Mouse (Mus musculus): ENCODE measurements around the gene Emilin3. TPM values are rescaled to one million over a fixed set of nuclear protein-coding genes. Genes with fewer than 3 reads are reported as not detected.
A peak's percentile ranks its signal among the peaks of the same experiment; 100 is the strongest.

The Emilin3 gene
- polyA plus RNA-seq, 1 experiment from 2014 or later, result 14.8 TPM

DNA sequence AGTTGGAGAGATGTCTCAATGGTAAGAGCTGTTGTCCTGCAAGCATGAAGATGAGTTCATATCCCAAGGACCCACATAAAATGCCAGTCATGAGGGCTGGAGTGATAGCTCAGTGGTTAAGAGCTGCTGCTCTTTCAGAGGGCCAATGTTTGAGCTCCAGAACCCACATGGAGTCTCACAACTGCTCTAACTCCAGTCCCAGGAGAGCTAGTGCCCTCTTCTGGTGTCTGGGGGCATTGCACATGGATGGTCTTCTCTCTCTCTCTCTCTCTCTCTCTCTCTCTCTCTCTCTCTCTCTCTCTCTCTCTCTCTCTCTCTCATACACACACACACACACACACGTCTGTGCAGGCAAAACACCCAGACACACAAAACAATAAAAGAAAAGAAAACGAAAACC lies 27.3 kb downstream of the Emilin3 start:
- H3K27me3 ChIP-seq, result no peaks in the 10 kb centered on the region
- H3K4me2 ChIP-seq, result no peak overlapping the region
- H3K4me3 ChIP-seq (replicated peaks), result no peak overlapping the region
- H3K9ac ChIP-seq, result no peak overlapping the region
- no peak for ATAC-seq (replicated peaks; ENCODE audit: low FRiP score)
- no peaks in the 10 kb centered on the region for H3K9me3 ChIP-seq (replicated peaks)
- no peaks in the 10 kb centered on the region for H3K36me3 ChIP-seq
- peaks cover 17% of the 10 kb centered on the region for H3K4me1 ChIP-seq
- 44% methylated on average over 2 of the region's 2 CpGs for WGBS
- no peak overlapping the region for H3K27ac ChIP-seq

DNA sequence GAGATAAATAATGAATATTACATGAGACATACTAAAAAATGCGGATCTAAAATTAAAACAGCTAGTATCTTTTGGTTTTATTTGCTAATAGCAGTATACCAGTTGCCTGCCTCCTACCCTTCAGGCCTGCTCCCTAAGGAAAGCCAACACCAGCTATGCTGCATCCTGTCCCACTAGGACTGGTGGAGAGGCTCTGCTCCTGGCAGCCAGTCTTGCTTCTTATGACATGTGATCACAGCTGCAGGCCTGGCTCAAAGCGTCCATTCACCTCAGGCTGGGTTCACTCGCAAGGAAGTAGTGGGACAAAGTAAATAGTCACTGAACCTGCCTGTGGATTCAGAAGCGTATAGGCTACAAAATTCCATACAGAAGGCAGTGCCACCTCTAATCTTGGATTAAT lies 28.2 kb downstream of the Emilin3 start:
- Histone ChIP-seq H3K4me3 (replicated peaks) (no peak overlapping the region), H3K4me2 (no peak overlapping the region), H3K36me3 (no peaks in the 10 kb centered on the region), H3K27me3 (no peaks in the 10 kb centered on the region), H3K9me3 (replicated peaks) (no peaks in the 10 kb centered on the region), H3K4me1 (peaks cover 17% of the 10 kb centered on the region), H3K9ac (no peak overlapping the region), H3K27ac (no peak overlapping the region)
- ATAC-seq (replicated peaks; ENCODE audit: low FRiP score), result no peak
- WGBS, result 80% methylated on average over 4 of the region's 4 CpGs

DNA sequence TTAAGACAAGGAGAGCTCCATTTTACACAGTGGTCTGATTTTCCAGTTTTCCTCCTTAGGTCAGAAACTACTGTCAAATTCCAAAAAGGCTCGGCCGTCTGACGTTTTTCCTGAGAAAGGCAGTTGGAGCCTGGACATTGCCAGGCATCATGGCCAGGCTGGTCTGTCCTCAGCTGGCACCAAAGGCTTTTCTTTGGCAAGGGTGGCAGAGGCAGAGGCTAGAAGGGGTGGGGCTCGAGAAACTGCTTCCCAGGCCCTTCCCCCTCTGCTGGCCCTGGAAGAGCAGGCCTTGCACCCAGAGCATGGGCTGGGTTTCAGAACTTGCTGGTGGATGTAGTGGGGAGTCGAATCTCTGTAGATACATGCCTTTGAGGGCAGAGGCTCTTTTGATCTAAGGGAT lies 29.7 kb downstream of the Emilin3 start:
- ATAC-seq (replicated peaks; ENCODE audit: low FRiP score), result no peak
- WGBS, result 81% methylated on average over 5 of the region's 5 CpGs

DNA sequence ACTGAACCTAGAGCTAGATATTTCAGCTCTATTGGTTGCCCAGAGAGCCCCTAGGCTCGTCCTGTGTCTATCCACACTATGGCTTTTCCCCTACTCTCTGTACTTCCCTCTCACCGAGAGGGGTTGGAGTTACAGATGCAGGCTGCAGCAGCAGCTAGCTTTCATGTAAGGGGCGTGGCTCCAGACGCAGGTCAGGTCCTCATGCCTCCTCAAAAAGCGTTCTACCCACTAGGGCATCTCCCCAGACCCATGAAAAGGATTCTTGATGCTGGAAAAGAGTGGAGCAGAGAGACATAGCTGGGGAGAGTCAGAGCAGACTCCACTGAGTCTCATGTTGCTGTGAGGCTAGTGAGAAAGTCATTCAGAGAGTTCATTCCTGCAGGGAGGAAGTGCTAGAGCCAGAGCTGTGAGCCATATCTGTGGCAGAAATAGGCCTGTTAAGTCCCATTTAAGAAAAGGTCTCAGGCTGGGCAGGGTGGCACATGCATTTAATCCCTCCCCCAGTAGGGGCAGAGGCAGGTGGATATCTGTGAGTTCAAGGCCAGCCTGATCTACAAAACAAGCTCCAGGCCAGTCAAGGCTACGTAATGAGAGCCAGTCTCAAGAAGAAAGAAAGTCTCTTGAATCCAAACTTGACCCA lies 30.5 kb downstream of the Emilin3 start:
- Histone ChIP-seq H3K9ac (no peak overlapping the region), H3K36me3 (no peaks in the 10 kb centered on the region), H3K27me3 (no peaks in the 10 kb centered on the region), H3K4me1 (0 out of 2 replicates have a peak, but pooled peaks cover 2% of the 10 kb centered on the region), H3K27ac (no peak overlapping the region), H3K4me2 (no peak overlapping the region), H3K4me3 (replicated peaks) (no peak overlapping the region), H3K9me3 (replicated peaks) (no peaks in the 10 kb centered on the region)
- WGBS, result 56% methylated on average over 6 of the region's 6 CpGs
- ATAC-seq (replicated peaks; ENCODE audit: low FRiP score), result no peak

More for the DNA sequence above, 29.7 kb downstream of the Emilin3 start:
- Histone ChIP-seq H3K4me2 (no peak overlapping the region), H3K9me3 (replicated peaks) (no peaks in the 10 kb centered on the region), H3K27me3 (no peaks in the 10 kb centered on the region), H3K9ac (no peak overlapping the region), H3K27ac (no peak overlapping the region), H3K4me3 (replicated peaks) (no peak overlapping the region), H3K36me3 (no peaks in the 10 kb centered on the region), H3K4me1 (peaks cover 6% of the 10 kb centered on the region; the same call in 1 of the 2 replicates)

GRCm38 (mm10) chr2:160880453-160881195 lies 31.5 kb downstream of the Emilin3 start, which contains the start of gene Lpin3:
Gene Lpin3 (plus strand): TSS chr2:160880670.
- 0 out of 2 replicates have a peak, but pooled peaks cover 2% of the 10 kb centered on the region for H3K4me1 ChIP-seq
- H3K36me3 ChIP-seq, result no peaks in the 10 kb centered on the region
- ATAC-seq (replicated peaks; ENCODE audit: low FRiP score), result no peak
- H3K4me3 ChIP-seq (replicated peaks), result no peak within 1 kb of the TSS
- H3K27me3 ChIP-seq, result no peaks in the 10 kb centered on the region
- 58% methylated on average over 13 of the region's 13 CpGs for WGBS
- H3K9me3 ChIP-seq (replicated peaks), result no peaks in the 10 kb centered on the region
- H3K4me2 ChIP-seq, result no peak within 1 kb of the TSS
- no peak within 1 kb of the TSS for H3K9ac ChIP-seq
- no peak within 1 kb of the TSS for H3K27ac ChIP-seq

GRCm38 (mm10) chr2:160876115-160876514 lies 36.0 kb downstream of the Emilin3 start:
- Histone ChIP-seq H3K9ac (no peak overlapping the region), H3K36me3 (no peaks in the 10 kb centered on the region)
- ATAC-seq (replicated peaks; ENCODE audit: low FRiP score), result no peak

GRCm38 (mm10) chr2:160874231-160874877 lies 37.8 kb downstream of the Emilin3 start:
- H3K27me3 ChIP-seq, result no peaks in the 10 kb centered on the region
- 70% methylated on average over 5 of the region's 5 CpGs for WGBS
- H3K4me3 ChIP-seq (replicated peaks), result no peak overlapping the region
- no peaks in the 10 kb centered on the region for H3K9me3 ChIP-seq (replicated peaks)
- no peaks in the 10 kb centered on the region for H3K36me3 ChIP-seq
- no peak for ATAC-seq (replicated peaks; ENCODE audit: low FRiP score)
- H3K4me2 ChIP-seq, result no peak overlapping the region
- peaks cover 17% of the 10 kb centered on the region for H3K4me1 ChIP-seq
- no peak overlapping the region for H3K9ac ChIP-seq
- H3K27ac ChIP-seq, result no peak overlapping the region

More at GRCm38 (mm10) chr2:160876115-160876514, 36.0 kb downstream of the Emilin3 start:
- H3K27ac ChIP-seq, result no peak overlapping the region
- no peaks in the 10 kb centered on the region for H3K9me3 ChIP-seq (replicated peaks)
- H3K4me1 ChIP-seq, result peaks cover 18% of the 10 kb centered on the region
- no peak overlapping the region for H3K4me2 ChIP-seq
- H3K27me3 ChIP-seq, result no peaks in the 10 kb centered on the region
- 86% methylated on average over 4 of the region's 4 CpGs for WGBS
- H3K4me3 ChIP-seq (replicated peaks), result no peak overlapping the region

DNA sequence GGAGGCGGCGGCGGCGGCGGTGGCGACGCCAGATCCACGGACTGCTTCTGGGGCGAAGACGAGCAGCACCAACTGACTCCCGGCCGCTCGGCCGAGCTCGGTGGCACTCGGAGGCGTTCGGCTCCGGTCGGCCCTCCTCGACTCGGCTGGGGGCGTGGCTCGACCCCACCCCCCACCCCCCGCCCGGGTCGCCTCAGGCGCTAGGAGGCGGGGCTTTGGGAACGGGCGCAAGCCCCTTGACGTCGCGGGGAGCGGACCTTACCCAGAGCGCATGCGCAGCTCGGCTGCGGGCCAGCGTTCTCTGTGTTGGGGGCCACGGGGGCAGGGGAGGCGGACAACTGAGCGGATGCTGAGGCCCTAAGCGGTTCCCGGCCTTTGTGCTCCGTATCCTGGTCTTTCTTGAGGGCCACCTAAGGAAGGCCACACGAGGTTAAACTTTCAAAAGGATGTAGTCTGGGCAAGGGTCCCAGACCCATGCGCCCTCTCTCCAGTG lies 39.2 kb downstream of the Emilin3 start, which contains the start of gene Zhx3:
TSS of gene Zhx3 (minus strand) at position 109 of the 493 bp plus-strand sequence.
- H3K27ac ChIP-seq, result peak within 1 kb of the TSS; percentile 98
- no peaks in the 10 kb centered on the region for H3K36me3 ChIP-seq
- peak within 1 kb of the TSS; percentile 83 for H3K4me2 ChIP-seq
- WGBS, result under 1% methylated on average over 37 of the region's 48 CpGs
- H3K4me3 ChIP-seq (replicated peaks), result peak within 1 kb of the TSS; percentile 95
- no peaks in the 10 kb centered on the region for H3K9me3 ChIP-seq (replicated peaks)
- ATAC-seq (replicated peaks; ENCODE audit: low FRiP score), result peak; percentile 97
- peaks cover 20% of the 10 kb centered on the region for H3K4me1 ChIP-seq
- peak within 1 kb of the TSS; percentile 98 for H3K9ac ChIP-seq
- H3K27me3 ChIP-seq, result no peaks in the 10 kb centered on the region

DNA sequence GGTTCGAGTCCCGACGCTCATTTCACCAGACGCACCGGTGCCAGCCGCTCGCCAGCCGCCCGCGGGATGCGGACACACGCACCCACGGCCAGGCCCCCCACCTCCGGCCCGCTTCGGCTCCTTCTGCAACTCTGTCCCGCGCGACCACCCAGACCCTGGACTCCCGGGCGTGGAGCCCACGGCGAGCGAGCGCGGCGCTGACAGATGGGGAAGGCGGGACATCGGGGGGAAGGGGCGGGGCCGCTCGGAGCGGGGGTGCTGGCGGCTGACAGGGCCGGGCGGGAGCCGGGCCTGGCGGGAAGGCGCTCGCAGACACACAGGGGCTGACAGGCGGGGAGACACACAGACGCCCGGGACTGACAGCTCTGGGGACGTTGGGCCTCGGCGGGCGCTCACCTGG lies 39.7 kb downstream of the Emilin3 start:
- H3K36me3 ChIP-seq, result no peaks in the 10 kb centered on the region
- H3K4me2 ChIP-seq, result peak overlapping the region; percentile 83
- no peaks in the 10 kb centered on the region for H3K27me3 ChIP-seq
- under 1% methylated on average over 40 of the region's 47 CpGs for WGBS
- no peaks in the 10 kb centered on the region for H3K9me3 ChIP-seq (replicated peaks)
- peaks cover 20% of the 10 kb centered on the region for H3K4me1 ChIP-seq
- H3K4me3 ChIP-seq (replicated peaks), result peak overlapping the region; percentile 95
- H3K9ac ChIP-seq, result peak overlapping the region; percentile 98
- ATAC-seq (replicated peaks; ENCODE audit: low FRiP score), result peak; percentile 88
- peak overlapping the region; percentile 98 for H3K27ac ChIP-seq

DNA sequence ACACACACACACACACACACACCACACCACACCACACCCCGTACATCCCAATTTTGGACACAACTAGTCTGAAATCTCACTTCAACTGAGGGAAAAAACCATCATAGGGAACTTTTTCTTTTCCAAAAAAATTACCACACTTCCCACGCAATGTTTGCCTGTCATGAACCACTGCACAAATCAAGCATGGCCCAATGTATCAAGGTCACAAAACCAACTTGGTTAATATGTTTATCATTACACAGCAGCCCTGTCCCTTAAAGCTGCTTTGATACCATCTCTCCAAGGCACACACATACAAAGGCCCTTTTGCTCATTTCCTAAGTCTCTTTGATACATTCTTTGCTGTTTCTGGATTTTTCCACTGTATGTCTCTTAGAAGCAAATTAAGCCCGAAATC lies 40.8 kb downstream of the Emilin3 start:
- Histone ChIP-seq H3K27me3 (no peaks in the 10 kb centered on the region), H3K4me3 (replicated peaks) (peak overlapping the region; percentile 25), H3K9ac (peak overlapping the region; percentile 17; the same call in 1 of the 2 replicates), H3K4me1 (peaks cover 20% of the 10 kb centered on the region), H3K27ac (peak overlapping the region; percentile 62; the same call in 1 of the 2 replicates), H3K36me3 (no peaks in the 10 kb centered on the region), H3K9me3 (replicated peaks) (no peaks in the 10 kb centered on the region), H3K4me2 (peak overlapping the region; percentile 43)
- ATAC-seq (replicated peaks; ENCODE audit: low FRiP score), result no peak
- WGBS, result 72% methylated on average over 3 of the region's 3 CpGs

DNA sequence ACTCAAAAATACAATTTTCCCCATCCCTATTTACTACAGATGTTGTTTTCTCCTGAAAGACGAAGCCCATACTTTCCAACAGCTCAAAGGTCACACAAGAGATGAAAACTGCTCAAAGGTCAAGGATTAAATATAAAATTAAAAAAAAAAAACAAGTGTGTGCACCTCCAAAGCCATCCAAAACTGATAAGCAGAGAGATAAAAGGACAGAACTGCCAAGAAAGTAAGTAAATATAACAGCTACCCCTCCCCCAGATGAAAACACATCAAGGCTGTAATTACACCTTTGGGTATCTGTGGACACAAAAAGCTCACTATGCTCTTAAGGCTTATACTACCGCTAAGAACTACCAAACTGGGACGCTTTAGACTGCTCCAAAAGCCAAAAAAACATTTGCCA lies 42.7 kb downstream of the Emilin3 start:
- Histone ChIP-seq H3K4me3 (replicated peaks) (no peak overlapping the region), H3K4me1 (peaks cover 20% of the 10 kb centered on the region), H3K27ac (no peak overlapping the region), H3K36me3 (no peaks in the 10 kb centered on the region), H3K27me3 (no peaks in the 10 kb centered on the region), H3K9ac (no peak overlapping the region), H3K9me3 (replicated peaks) (no peaks in the 10 kb centered on the region), H3K4me2 (no peak overlapping the region)
- no peak for ATAC-seq (replicated peaks; ENCODE audit: low FRiP score)
- WGBS, result 84% methylated on average over 3 of the region's 3 CpGs

DNA sequence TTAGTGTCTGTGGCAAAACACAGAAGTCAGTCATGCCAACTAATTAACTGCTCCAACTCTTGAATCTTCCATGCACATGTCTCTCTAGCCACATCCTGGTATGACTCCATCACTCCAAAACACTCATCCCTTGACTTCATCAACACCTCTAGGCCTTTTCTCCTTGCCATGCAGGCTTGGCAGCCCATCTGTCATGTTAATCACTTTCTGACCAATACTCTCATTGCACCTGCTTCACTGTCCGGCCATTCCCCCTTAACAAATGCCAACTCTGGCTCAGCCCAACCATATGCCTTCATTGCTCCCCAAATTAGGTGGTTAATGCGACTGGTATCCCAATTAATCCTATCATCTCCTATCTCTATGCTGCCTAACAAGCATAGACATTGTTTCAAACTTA lies 46.9 kb downstream of the Emilin3 start:
- no peak for ATAC-seq (replicated peaks; ENCODE audit: low FRiP score)
- Histone ChIP-seq H3K27me3 (no peaks in the 10 kb centered on the region), H3K4me2 (no peak overlapping the region), H3K9ac (no peak overlapping the region), H3K4me3 (replicated peaks) (no peak overlapping the region), H3K27ac (no peak overlapping the region), H3K36me3 (no peaks in the 10 kb centered on the region), H3K4me1 (0 out of 2 replicates have a peak, but pooled peaks cover 3% of the 10 kb centered on the region), H3K9me3 (replicated peaks) (no peaks in the 10 kb centered on the region)
- WGBS, result 88% methylated on average over 2 of the region's 2 CpGs

Data from kidney, embryonic 15.5 days (tissue).